ENCODE assay signal across 17 mouse cellular contexts in the genomic region with DNA sequence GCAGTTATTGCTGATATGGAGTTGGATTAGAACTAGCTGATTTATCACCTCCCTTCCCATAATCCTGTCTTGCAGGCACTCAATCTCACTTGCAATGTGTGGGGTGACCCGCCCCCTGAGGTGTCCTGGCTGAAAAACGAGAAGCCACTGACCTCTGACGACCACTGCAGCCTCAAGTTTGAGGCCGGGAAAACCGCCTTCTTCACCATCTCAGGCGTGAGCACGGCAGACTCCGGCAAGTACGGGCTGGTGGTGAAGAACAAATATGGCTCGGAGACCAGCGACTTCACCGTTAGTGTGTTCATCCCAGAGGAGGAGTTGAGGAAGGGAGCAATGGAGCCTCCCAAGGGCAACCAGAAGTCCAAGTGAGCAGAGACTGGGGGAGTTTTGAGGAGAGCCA. TPM values are rescaled to one million over a fixed set of nuclear protein-coding genes. Genes with fewer than 3 reads are reported as not detected.
A peak's percentile ranks its signal among the peaks of the same experiment; 100 is the strongest.
DNase-seq lines count a peak whose midpoint lies in the region; ATAC-seq and TF ChIP-seq lines count a peak whose summit lies in the region.
"Had no signal": no experiment of that assay in that cellular context is flagged by ENCODE, and none has a peak within 500 bp of the region (broad histone marks: within the 10 kb centered on the region; RNA-seq: fewer than 3 reads in every experiment).

No protein-coding gene starts in this region.

- H3K4me3 ChIP-seq in hindbrain, postnatal 0 days (ENCODE audit: low read length): no peak overlapping the region
- H3K4me3 ChIP-seq in hindbrain, embryonic 14.5 days (replicated peaks; ENCODE audit: low read length): no peak overlapping the region
- H3K4me3 ChIP-seq in kidney, postnatal 0 days (replicated peaks; ENCODE audit: low read depth, low read length): no peak overlapping the region
- H3K4me3 ChIP-seq in kidney, adult 2 months (ENCODE audit: insufficient read depth, low read depth, low read length): no peak overlapping the region
- H3K4me3 ChIP-seq in bone marrow macrophage, adult 2 months (ENCODE audit: insufficient read depth, low read length): no peak overlapping the region
- H3K4me3 ChIP-seq in limb, embryonic 10.5 days: no peak overlapping the region
- H3K4me3 ChIP-seq: embryonic facial prominence, embryonic 10.5 days; forebrain, embryonic 13.5 days; heart, embryonic 15.5 days; hindbrain, embryonic 10.5 days had no signal

- ATAC-seq in hindbrain, postnatal 0 days: no peak
- no peak for ATAC-seq in hindbrain, embryonic 14.5 days (ENCODE audit: low FRiP score)
- peak; percentile 40; the same call in 1 of the 2 replicates for ATAC-seq in kidney, postnatal 0 days (replicated peaks; ENCODE audit: low FRiP score, low read depth)
- ATAC-seq: forebrain, embryonic 13.5 days; forebrain, postnatal 0 days had no signal

- no peaks in the 10 kb centered on the region for H3K4me1 ChIP-seq in hindbrain, postnatal 0 days (ENCODE audit: insufficient read depth, low read length)
- H3K4me1 ChIP-seq in hindbrain, embryonic 14.5 days (replicated peaks; ENCODE audit: control insufficient read depth, insufficient read depth, low read length): peaks cover 7% of the 10 kb centered on the region; the same call in 1 of the 2 replicates
- peaks cover 42% of the 10 kb centered on the region for H3K4me1 ChIP-seq in kidney, postnatal 0 days (replicated peaks; ENCODE audit: insufficient read depth, low read length)
- H3K4me1 ChIP-seq in kidney, adult 2 months (ENCODE audit: control insufficient read depth, insufficient read depth, low read length): peaks cover 10% of the 10 kb centered on the region; the same call in 1 of the 2 replicates
- peaks cover 51% of the 10 kb centered on the region for H3K4me1 ChIP-seq in bone marrow macrophage, adult 2 months (ENCODE audit: control insufficient read depth, insufficient read depth, low read length)
- H3K4me1 ChIP-seq in limb, embryonic 10.5 days: peaks cover 37% of the 10 kb centered on the region
- H3K4me1 ChIP-seq: forebrain, embryonic 13.5 days had no signal

- no peak overlapping the region for H3K4me2 ChIP-seq in hindbrain, postnatal 0 days (ENCODE audit: low read depth, low read length)
- H3K4me2 ChIP-seq in hindbrain, embryonic 14.5 days (replicated peaks): no peak overlapping the region
- H3K4me2 ChIP-seq in kidney, postnatal 0 days (ENCODE audit: low read length): no peak overlapping the region
- H3K4me2 ChIP-seq: forebrain, embryonic 13.5 days; heart, embryonic 15.5 days had no signal

- no peaks in the 10 kb centered on the region for H3K27me3 ChIP-seq in hindbrain, postnatal 0 days (ENCODE audit: insufficient read depth, low read length)
- no peaks in the 10 kb centered on the region for H3K27me3 ChIP-seq in hindbrain, embryonic 14.5 days (ENCODE audit: control insufficient read depth, insufficient read depth, low read length)
- no peaks in the 10 kb centered on the region for H3K27me3 ChIP-seq in kidney, postnatal 0 days (ENCODE audit: insufficient read depth, low read length)
- H3K27me3 ChIP-seq in kidney, adult 2 months (replicated peaks; ENCODE audit: control insufficient read depth, insufficient read depth, low read length): no peaks in the 10 kb centered on the region
- H3K27me3 ChIP-seq in limb, embryonic 10.5 days (ENCODE audit: low read depth, poor library complexity, severe bottlenecking): no peaks in the 10 kb centered on the region
- H3K27me3 ChIP-seq: forebrain, embryonic 13.5 days; heart, embryonic 15.5 days had no signal

- 83% methylated on average over 12 of the region's 12 CpGs for WGBS in hindbrain, postnatal 0 days
- WGBS in hindbrain, embryonic 14.5 days: 82% methylated on average over 12 of the region's 12 CpGs
- WGBS in kidney, postnatal 0 days: 30% methylated on average over 12 of the region's 12 CpGs
- WGBS in kidney, adult 2 months: 59% methylated on average over 12 of the region's 12 CpGs
- WGBS in limb, embryonic 10.5 days: 62% methylated on average over 12 of the region's 12 CpGs

- H3K36me3 ChIP-seq in hindbrain, postnatal 0 days (ENCODE audit: insufficient read depth, low read length): no peaks in the 10 kb centered on the region
- no peaks in the 10 kb centered on the region for H3K36me3 ChIP-seq in hindbrain, embryonic 14.5 days (replicated peaks; ENCODE audit: control insufficient read depth, insufficient read depth)
- no peaks in the 10 kb centered on the region for H3K36me3 ChIP-seq in kidney, postnatal 0 days (ENCODE audit: insufficient read depth, low read length)
- H3K36me3 ChIP-seq in kidney, adult 2 months (ENCODE audit: control insufficient read depth, insufficient read depth, low read length): no peaks in the 10 kb centered on the region
- H3K36me3 ChIP-seq in limb, embryonic 10.5 days: no peaks in the 10 kb centered on the region
- H3K36me3 ChIP-seq: embryonic facial prominence, embryonic 10.5 days; hindbrain, embryonic 10.5 days had no signal

- H3K27ac ChIP-seq in hindbrain, postnatal 0 days: 0 out of 2 replicates have a peak overlapping the region, but pooled peaks have one; percentile 34
- H3K27ac ChIP-seq in hindbrain, embryonic 14.5 days: no peak overlapping the region
- H3K27ac ChIP-seq in kidney, postnatal 0 days: peak overlapping the region; percentile 70
- H3K27ac ChIP-seq in kidney, adult 2 months (ENCODE audit: insufficient read depth, low read depth, low read length): no peak overlapping the region
- 0 out of 2 replicates have a peak overlapping the region, but pooled peaks have one; percentile 0 for H3K27ac ChIP-seq in bone marrow macrophage, adult 2 months (ENCODE audit: insufficient read depth, low read depth, low read length)
- H3K27ac ChIP-seq in limb, embryonic 10.5 days: peak overlapping the region; percentile 33; the same call in 1 of the 2 replicates
- H3K27ac ChIP-seq: embryonic facial prominence, embryonic 10.5 days; forebrain, embryonic 13.5 days; heart, embryonic 15.5 days; hindbrain, embryonic 10.5 days had no signal

- no peak for TF ChIP-seq CTCF in hindbrain, postnatal 0 days (IDR thresholded peaks at IDR 0.05; ENCODE audit: low read depth)
- no peak for TF ChIP-seq CTCF in kidney, postnatal 0 days (IDR thresholded peaks at IDR 0.05; ENCODE audit: low read depth)
- TF ChIP-seq CTCF in kidney, adult 2 months (conservative IDR thresholded peaks at IDR 0.05; ENCODE audit: insufficient read depth, insufficient read length, low read depth, low read length): no peak
- TF ChIP-seq CTCF in bone marrow macrophage, adult 2 months (IDR thresholded peaks at IDR 0.05; ENCODE audit: low read depth, low read length): no peak

- TF ChIP-seq POLR2A in kidney, adult 2 months (IDR thresholded peaks at IDR 0.05; ENCODE audit: low read depth, low read length): no peak
- TF ChIP-seq POLR2A in bone marrow macrophage, adult 2 months (IDR thresholded peaks at IDR 0.05; ENCODE audit: borderline replicate concordance, low read depth, low read length): no peak

- no peak for DNase-seq in hindbrain, postnatal 0 days (ENCODE audit: low spot score)
- no peak for DNase-seq in hindbrain, embryonic 14.5 days (ENCODE audit: low spot score)
- peak; percentile 78 for DNase-seq in kidney, postnatal 0 days (ENCODE audit: low spot score)
- no peak for DNase-seq in kidney, adult 2 months
- DNase-seq in limb, embryonic 10.5 days (ENCODE audit: low spot score): peak; percentile 30
- DNase-seq in layer of hippocampus, adult 9-11 months: no peak
- DNase-seq: adrenal gland, adult 2 months; adrenal gland, postnatal 25 days; cerebellum, adult 2 months; forebrain, postnatal 0 days; gastrocnemius, postnatal 14 days; heart, postnatal 14 days had no signal

- no peak overlapping the region for H3K9ac ChIP-seq in hindbrain, postnatal 0 days (replicated peaks; ENCODE audit: low read length)
- no peak overlapping the region for H3K9ac ChIP-seq in hindbrain, embryonic 14.5 days
- H3K9ac ChIP-seq in kidney, postnatal 0 days (ENCODE audit: low read depth, low read length): no peak overlapping the region
- H3K9ac ChIP-seq: forebrain, embryonic 13.5 days; forebrain, postnatal 0 days; heart, embryonic 15.5 days had no signal

- no peaks in the 10 kb centered on the region for H3K9me3 ChIP-seq in hindbrain, postnatal 0 days (ENCODE audit: low read length)
- H3K9me3 ChIP-seq in hindbrain, embryonic 14.5 days (ENCODE audit: control insufficient read depth, low read length): no peaks in the 10 kb centered on the region
- H3K9me3 ChIP-seq in kidney, postnatal 0 days (replicated peaks; ENCODE audit: low read length): no peaks in the 10 kb centered on the region
- no peaks in the 10 kb centered on the region for H3K9me3 ChIP-seq in limb, embryonic 10.5 days (replicated peaks)
- H3K9me3 ChIP-seq: embryonic facial prominence, embryonic 10.5 days; forebrain, embryonic 13.5 days; heart, embryonic 15.5 days; hindbrain, embryonic 10.5 days had no signal

RNA-seq across cellular contexts. Expression of gene Lpin2, which starts 56.4 kb away (rescaled TPM):
- total RNA-seq in hindbrain, postnatal 0 days (2014; rRNA removed): 48.9 and 49.8 TPM in 2 replicates
- polyA plus RNA-seq in hindbrain, postnatal 0 days (2015; fragmentation: Nextera tagmentation; extraction: Ambion mirVana): 39.5 and 39.9 TPM in 2 replicates
- 44.1 and 45.7 TPM in 2 replicates for polyA plus RNA-seq in hindbrain, embryonic 14.5 days (2014; fragmentation: Nextera tagmentation; extraction: Ambion mirVana)
- polyA plus RNA-seq in kidney, postnatal 0 days (2015; fragmentation: Nextera tagmentation; extraction: Ambion mirVana): 45.6 and 47.1 TPM in 2 replicates
- 17.7 and 20.5 TPM in 2 replicates for polyA plus RNA-seq in kidney, adult 2 months (2012; rRNA removed)
- 122 and 133 TPM in 2 replicates for polyA plus RNA-seq in bone marrow macrophage, adult 2 months (2012; ENCODE audit: insufficient read depth, insufficient read length, missing spikeins)
- 40.0 and 51.8 TPM in 2 replicates for polyA plus RNA-seq in limb, embryonic 10.5 days (2016; fragmentation: Nextera tagmentation; extraction: Ambion mirVana)

Comparison
In these comparisons a context has a peak if more than half of its experiments do, and no peak if none do; other contexts are left out.
1. DNase-seq: peak in kidney, postnatal 0 days (single experiment) and limb, embryonic 10.5 days (single experiment); none in hindbrain, postnatal 0 days (single experiment), hindbrain, embryonic 14.5 days (single experiment), kidney, adult 2 months (single experiment) and layer of hippocampus, adult 9-11 months (single experiment).
2. H3K27ac ChIP-seq: peak in hindbrain, postnatal 0 days (single experiment), kidney, postnatal 0 days (single experiment), bone marrow macrophage, adult 2 months (single experiment) and limb, embryonic 10.5 days (single experiment); none in hindbrain, embryonic 14.5 days (single experiment) and kidney, adult 2 months (single experiment).